Comparison of ENCODE assay signal across 18 mouse cellular contexts in the genomic region with DNA sequence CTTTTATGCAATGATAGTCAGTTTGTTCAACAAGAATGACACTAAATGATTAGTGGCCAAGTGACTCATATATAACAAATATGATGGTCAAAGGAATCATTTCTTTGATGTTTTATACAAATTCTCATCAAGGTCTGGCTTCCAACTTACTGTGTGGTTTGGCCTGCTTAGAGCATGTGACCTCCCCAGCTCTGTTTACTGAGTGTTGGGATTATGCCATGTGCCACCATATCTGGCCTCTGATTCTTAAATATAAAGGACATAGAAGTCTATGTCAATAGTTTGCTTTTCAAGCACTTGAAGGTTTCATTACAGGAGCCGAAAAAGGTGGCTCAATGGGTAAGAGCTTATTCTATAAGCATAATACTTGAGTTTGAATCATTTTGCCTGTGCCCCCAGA.
"Had no signal": no experiment of that assay in that cellular context is flagged by ENCODE, and none has a peak within 500 bp of the region (broad histone marks: within the 10 kb centered on the region; RNA-seq: fewer than 3 reads in every experiment).

No protein-coding gene starts in this region.

- H3K4me2 ChIP-seq: lung, embryonic 15.5 days; midbrain, embryonic 11.5 days; midbrain, embryonic 13.5 days; midbrain, embryonic 15.5 days; neural tube, embryonic 13.5 days; neural tube, embryonic 15.5 days; stomach, embryonic 15.5 days had no signal

- H3K4me3 ChIP-seq: lung, embryonic 15.5 days; megakaryocyte, embryonic 14.5 days; midbrain, embryonic 13.5 days; midbrain, embryonic 15.5 days; neural tube, embryonic 13.5 days; neural tube, embryonic 15.5 days; stomach, embryonic 15.5 days had no signal

- H3K9ac ChIP-seq: lung, embryonic 15.5 days; midbrain, embryonic 13.5 days; midbrain, embryonic 15.5 days; neural tube, embryonic 13.5 days; neural tube, embryonic 15.5 days; stomach, embryonic 15.5 days had no signal

- H3K9me3 ChIP-seq: lung, embryonic 15.5 days; midbrain, embryonic 13.5 days; midbrain, embryonic 15.5 days; neural tube, embryonic 13.5 days; neural tube, embryonic 15.5 days; stomach, embryonic 15.5 days had no signal

- DNase-seq: lung, adult 2 months; lung, postnatal 14 days; lung, postnatal 36 days; right cerebral cortex, postnatal 14 days; thymus, adult 18-20 months; thymus, postnatal 14 days; thymus, postnatal 36 days had no signal

- H3K27me3 ChIP-seq: lung, embryonic 15.5 days; megakaryocyte, embryonic 14.5 days; midbrain, embryonic 13.5 days; midbrain, embryonic 15.5 days; neural tube, embryonic 13.5 days; neural tube, embryonic 15.5 days; stomach, embryonic 15.5 days had no signal

- H3K27ac ChIP-seq: lung, embryonic 15.5 days; macrophage; midbrain, embryonic 13.5 days; midbrain, embryonic 15.5 days; neural tube, embryonic 13.5 days; neural tube, embryonic 15.5 days; stomach, embryonic 15.5 days; stomach, postnatal 0 days had no signal

- H3K4me1 ChIP-seq: lung, embryonic 15.5 days; midbrain, embryonic 13.5 days; midbrain, embryonic 15.5 days; neural tube, embryonic 13.5 days; neural tube, embryonic 15.5 days; stomach, embryonic 15.5 days had no signal

- H3K36me3 ChIP-seq: lung, embryonic 15.5 days; midbrain, embryonic 13.5 days; midbrain, embryonic 15.5 days; neural tube, embryonic 13.5 days; neural tube, embryonic 15.5 days; stomach, embryonic 15.5 days had no signal

- ATAC-seq: lung, postnatal 0 days; midbrain, embryonic 13.5 days; midbrain, embryonic 15.5 days had no signal
